Mouse (Mus musculus) heart, postnatal 0 days (tissue): Measurements from ENCODE around the gene Glt6d1.

Experiments used
- CTCF ChIP-seq: IDR thresholded peaks from 2 replicates; pipeline ENCODE4 v1.5.1; 2016; ENCODE audit warnings: antibody characterized with exemption, control low read depth, low read depth
- EP300 ChIP-seq: IDR thresholded peaks from 2 replicates; pipeline ENCODE4 v1.6.1; 2016; ENCODE audit warnings: antibody characterized with exemption, low read depth

GRCm38 (mm10) chr2:25852626-25853025 is 37.0 kb upstream of the Glt6d1 start:
- no peak for TF ChIP-seq EP300
- no peak for TF ChIP-seq CTCF
